Mouse (Mus musculus) liver, postnatal 0 days (tissue): Measurements from ENCODE around the gene Pip5kl1.

Experiments used
- CTCF ChIP-seq: sonication (generic); IDR thresholded peaks from 2 replicates; pipeline ENCODE4 v1.5.1; 2016; ENCODE audit warnings: antibody characterized with exemption, low read depth
- EP300 ChIP-seq: IDR thresholded peaks from 2 replicates; pipeline ENCODE4 v1.6.1; 2016; ENCODE audit warnings: antibody characterized with exemption, low read depth, mild to moderate bottlenecking

DNA sequence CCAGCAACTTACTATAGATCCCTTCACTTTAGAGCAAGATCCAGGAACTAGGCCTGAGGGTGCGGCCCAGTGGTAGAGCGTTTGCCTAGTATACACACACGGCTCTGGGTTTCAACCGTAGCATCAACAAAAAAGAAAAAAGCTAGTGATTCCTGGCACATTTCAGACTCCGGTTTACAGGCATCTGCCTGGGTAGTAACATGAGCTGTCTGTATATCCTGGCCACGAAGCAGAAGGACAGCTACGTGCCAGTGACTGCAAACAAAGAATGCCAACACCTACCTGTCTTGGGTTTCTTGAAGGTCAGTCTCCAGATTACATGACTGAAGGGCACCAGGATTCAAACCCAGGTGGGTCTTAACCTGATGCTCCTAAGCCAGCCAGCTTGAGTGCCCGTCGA, 25.4 kb upstream of the Pip5kl1 start:
- TF ChIP-seq CTCF (no peak), EP300 (no peak)
